Mouse (Mus musculus) layer of hippocampus, adult 9-10 months (tissue): ENCODE measurements around the gene Tiam1.

Experiments used
- DNase-seq: peaks from one replicate; pipeline ENCODE4 v3.0.0; 2022; ENCODE audit warnings: low spot score

Gene Tiam1

DNA sequence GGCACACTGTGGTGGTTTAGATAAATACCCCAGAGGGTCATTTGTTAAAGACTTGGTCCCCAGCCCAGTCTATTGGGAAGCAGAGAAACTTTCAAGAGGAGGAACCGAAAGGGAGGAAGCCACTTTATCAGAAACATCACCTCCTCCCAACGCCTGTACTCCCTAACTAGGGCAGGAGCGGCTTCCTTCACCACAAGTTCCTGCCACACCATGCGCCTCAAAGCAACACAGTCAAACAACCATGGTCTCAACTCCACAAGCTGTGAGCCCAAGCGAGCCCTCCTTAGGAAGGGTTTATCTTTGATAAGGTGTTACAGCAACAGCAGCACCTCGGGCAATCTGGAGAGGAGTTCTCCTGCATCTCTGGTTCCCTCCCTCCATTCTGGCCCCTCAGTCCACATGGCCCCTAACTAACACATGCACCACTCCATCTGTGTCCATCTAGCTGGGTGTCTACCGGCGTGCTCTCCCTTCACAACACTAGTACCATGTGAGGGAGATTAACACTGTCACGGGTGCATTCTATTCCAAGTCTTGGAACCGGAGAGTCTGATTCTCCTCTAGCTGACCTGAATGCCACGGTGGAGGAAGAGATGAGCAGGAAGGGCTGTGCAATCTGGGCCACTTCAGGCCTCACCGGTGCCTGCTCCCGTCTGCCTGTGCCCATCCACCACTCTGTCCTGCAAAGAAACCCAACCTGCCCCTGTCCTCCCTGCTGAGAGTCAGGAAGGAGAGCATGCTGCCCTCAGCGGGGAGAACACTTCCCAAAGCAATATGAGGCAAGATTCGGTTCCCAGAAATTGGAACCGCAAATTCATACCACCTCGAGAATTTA is 149.4 kb downstream of the Tiam1 start:
- no peak for DNase-seq

DNA sequence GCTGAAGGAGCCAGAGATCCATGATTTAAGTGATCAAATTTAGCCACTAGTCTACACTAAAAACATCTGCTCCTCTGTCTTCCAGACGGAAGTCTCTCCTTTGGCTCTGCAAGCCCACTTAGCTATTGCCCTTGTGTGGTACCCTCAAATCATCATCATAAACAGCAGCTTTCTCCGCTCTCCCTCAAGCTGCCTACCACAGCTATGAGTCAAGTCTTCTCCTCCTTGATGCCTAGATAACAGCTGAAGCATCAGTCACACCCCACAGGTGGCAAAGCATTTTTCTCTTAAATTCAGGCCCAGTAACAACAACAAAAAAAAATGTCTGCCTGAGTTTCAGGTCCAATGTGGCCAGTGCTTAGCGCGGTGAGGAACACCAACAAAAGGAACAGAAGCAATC is 150.1 kb downstream of the Tiam1 start:
- no peak for DNase-seq

DNA sequence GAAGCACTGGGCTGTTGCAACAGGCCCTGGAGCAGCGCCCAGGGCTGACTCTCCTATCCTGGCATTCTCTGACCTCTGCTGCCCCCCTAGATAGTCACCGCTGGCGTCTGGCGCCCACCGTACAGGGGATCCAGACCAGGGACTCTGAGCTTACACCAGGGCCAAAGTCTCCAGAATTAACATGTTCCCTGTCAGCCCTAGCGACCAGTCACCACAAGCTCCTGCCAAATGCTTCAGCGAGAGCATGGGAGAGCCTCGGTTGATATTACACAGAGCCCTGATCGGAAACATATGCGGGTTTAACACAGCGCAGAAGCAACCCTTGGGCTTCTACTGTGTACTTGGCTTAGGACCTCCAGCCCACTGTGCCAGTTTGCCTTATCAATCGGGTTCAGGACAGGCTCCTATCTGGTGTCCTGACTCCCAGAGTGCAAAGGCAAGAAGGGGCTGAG is 151.8 kb downstream of the Tiam1 start:
- no peak for DNase-seq

DNA sequence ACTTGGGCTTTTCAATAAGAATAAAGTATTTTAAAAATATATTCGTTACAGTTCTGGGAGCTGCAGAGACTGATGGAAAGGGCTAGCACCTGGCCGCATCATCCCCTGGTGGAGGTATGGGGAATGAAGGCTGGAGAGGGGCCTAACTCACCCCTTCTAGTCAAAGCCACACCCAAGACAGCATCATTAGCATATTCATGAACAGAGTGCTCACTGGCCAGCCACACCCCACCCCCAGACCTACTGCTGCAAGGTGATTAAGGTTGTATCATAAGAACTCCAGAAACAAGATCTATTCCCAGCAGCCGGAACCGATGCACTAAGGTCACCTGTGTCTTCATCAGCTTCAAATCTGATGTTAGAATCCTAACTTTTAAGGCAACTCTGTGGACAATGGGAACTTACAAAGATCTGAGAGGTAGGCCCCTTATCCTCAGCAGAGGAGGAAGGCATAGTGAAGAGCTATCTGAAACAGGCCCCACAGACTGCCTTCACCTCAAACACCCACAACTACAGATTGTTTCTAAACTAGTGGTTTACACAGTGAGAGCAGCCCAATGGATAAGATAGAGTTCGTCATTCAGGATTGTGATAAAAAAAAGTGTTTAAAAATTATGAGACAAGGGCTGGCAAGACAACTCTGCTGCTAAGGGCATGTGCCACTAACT is 153.1 kb downstream of the Tiam1 start:
- no peak for DNase-seq

DNA sequence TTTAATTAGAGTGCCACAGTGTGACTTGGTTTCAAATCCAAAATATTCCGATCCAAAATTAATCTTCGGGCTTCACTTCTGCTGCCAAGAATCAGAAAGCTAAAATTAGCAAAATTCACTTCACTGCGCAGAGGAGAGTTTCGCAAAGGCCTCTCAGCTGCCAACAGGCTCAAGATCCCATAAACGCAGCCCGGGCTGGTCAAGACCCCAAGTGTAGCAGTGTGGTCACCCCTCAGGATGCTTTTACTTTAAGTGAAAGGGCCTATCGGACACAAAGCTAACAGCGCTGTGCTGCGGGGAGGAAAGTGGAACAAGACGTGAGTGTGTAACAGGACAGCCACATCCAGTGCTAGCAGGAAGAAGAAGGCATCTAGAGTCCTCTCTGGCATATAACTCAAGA is 153.8 kb downstream of the Tiam1 start:
- DNase-seq: no peak

DNA sequence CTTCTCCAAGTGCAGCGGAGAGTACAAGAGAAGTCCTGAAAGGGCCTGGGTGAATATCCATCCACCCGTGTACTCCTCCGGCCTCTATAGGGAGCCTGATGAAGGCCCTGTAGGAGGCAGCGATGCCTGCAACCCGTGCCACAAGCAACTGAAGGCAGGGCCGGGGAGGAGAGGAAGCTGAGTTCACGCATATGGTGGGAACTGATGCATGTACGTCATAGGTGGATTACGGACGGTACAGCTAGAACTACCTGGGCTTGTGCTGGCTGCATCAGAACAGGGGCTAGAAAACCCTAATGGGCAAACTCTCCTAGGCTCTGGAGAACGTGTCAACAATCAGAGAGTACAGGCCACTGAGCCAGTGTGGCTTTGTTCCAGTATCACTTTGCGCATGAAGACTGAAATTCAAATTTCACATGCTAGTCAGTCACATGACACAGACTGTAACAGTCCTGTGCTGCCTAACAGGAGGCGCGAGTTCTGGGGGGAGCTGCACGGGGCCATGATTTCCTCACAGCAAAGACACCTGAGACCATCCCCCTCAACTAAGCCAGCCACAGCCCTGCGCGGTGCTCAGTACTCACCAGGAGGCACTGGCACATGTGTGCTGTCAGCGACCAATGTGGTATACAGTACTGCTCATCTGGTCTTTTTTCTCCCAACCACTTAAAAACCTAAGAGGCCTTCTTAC is 156.8 kb downstream of the Tiam1 start:
- DNase-seq: no peak

DNA sequence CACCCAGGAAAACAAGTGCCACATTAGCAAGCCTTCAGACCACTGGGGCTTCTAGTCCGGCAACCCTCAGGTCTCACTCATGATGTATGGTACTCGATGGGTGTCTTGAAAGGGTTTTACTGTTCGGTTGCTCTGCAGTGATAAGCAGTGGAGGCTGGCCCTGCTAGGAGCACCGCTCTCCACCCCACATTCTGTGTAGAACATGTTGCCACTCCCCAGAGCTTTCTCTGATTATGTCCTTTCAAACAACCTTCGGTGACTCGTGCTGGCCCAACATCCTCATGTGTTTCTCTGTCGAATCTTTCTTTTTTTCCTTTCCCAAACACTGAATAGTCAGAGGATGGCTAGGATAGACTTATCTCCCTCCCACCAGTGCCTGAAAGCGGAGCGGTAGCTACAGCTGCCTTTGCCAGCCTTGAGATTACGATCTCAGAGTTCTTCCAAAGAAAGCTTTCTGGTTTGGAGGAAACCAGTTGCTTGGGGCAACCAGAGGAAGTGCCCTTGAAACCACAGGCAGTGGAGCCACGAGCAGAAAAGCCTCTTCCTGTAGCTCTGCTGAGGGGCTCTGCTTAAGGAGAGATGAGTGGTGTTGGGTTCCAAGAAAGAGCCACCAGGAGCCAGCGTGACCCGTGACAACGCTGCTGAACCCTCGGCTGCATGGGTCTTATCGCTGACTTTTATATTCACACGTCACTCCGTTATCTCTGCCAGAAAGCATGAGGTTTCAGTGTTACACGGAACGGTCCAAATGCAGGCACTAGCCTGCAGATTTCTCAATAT is 157.7 kb downstream of the Tiam1 start:
- no peak for DNase-seq

DNA sequence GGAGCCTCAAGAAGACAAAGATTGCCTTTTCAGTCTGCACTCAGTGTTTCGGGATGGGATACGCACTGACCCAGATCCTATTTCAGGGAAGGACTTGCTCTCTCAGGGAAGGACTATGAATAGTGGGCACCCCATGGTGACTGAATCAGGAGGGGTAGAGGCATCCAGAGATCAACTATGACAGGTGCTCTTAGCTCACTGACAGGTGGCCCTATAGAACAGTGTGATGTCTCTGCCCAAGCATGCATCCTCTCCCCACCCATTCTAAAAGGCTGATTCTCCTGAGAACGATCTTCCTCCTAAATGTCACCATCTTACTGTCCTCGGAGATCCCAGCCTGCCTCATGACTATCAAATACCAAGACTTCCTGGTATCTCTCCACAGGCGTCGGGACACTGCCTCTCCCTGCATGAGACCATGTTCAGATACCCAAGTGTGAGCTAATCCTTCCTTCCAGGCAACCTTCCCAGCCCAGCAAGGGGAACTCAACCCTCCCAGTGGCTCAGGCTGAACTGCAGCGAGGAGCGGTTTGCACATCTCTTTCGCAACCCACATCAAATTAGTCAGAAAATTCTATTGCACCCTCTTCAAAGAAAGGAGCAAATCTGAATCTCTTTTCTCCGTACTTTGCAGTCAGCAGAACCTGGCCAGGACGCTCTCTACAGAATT is 163.4 kb downstream of the Tiam1 start:
- DNase-seq: no peak

DNA sequence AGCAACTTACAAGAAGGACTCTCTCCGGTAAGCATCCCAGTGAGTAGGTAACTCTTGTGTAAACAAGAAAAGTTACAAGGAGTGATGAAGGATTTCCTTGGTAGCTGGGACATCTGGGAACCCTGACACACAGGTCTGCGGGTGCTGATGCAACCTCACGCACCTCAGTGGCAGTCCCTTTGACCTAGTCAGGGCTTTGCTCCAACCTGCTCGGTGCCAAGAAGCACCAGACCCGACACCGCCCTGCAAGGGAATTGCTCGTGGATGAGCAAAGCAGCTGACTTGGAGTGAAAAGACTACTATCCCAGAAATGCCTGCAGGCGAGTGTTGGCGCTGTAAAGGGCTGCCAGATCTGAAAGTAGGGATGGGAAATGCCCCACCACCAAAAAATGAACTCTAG is 168.1 kb downstream of the Tiam1 start:
- DNase-seq: no peak

DNA sequence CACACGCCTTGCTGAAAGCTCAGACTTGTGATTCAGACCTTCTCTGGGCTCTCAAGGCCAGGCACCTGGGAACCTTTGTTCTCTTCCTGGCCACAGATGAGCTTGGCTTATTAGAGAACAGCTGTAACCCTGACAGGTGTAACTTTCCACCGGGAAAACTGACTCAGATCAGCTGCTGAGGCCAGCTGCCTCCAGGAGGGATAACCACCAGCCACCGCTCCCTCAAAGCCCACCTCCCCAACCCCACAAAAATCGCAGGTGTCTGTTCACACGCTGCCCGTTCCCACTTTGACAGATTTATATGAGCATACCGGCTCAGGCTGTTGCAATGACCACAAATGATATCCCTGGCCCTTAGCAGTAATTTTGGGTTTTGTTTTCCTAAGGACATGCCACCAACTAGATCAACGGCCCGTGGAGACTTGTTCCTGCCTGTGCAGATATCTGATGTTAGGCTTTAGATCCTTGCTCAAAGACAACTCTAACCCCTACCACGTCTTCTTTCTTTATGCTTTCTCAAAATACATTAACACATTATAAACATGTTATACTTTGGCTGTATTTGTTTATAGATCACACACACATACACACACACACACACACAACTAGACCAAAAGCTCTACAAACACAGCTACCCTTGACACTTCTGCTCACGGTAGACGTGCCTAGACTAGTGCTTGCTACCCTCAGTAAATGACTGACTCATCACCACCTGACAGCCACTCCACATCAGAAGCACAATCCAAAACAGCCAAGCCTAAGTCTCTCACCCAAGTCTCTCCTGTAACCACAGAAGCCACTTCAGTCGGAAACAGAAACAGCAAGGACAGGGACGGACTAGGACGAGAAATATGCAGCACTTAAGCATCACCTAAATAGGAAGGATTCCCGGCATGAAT is 169.5 kb downstream of the Tiam1 start:
- DNase-seq: no peak

DNA sequence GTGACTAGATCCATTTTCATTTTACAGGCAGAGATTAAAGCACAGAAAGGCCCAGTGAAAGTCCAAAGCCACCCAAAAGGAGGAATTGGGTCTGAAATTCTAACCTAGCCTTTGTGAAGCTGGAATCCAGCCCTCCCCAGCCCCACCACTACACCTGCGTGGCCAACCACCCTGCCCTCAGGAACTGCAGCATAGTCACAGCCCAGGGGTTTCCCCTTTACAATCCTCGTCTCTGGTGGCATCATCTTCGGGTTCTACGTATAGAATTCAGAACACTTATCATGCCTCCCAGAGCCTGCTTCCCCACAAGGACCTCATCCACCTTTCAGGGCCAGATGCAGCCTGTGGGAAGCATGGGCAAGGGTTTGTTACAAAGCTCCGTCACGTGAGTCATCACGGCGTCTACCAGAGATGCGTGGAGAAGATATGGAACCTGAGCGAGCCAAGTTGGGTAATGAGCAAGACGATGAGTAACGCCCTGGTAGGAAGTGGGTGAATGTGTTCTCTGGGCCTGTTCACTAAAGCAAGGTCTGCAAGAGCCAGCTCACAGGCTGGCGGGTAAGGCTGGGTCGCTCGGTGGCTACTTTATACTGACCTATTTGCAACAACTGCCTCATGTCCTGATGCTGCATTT is 170.6 kb downstream of the Tiam1 start:
- DNase-seq: no peak

DNA sequence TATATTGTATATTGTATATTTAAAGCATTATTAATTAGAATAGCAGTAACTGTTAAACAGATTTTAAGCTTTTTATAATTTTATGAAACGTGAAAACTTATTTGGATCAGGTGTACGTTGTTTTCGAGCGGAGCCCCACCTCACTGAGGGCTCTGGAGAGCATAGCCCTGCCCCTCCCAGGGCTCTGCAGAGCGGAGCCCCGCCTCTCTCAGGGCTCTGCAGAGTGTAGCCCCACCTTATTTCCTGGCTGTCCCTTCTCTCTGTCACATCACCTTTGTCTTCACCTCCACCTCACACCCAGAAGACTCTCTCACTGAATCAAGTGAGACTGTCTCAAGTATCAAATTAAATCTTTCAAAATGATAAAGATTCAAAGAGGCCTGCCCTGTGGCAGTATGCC is 171.6 kb downstream of the Tiam1 start:
- no peak for DNase-seq

DNA sequence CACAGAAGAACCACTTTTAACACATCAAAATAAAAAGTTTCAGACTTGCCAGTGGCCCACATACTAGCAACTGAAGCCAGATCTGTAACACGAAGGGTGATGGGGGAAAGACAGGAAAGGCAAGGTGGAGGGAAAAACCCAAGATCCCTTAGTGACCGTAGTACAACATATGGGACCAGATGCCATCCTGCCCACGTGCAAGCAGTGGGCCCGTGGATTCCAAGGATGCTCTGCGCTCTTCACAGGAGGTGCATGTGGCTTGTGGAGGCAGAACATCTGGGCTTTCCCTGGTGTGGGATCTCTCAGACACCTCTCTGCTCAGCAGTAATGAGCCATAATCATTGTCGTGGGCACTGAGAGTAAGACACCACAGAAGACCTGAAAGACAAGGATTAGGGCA is 175.5 kb downstream of the Tiam1 start:
- DNase-seq: no peak

DNA sequence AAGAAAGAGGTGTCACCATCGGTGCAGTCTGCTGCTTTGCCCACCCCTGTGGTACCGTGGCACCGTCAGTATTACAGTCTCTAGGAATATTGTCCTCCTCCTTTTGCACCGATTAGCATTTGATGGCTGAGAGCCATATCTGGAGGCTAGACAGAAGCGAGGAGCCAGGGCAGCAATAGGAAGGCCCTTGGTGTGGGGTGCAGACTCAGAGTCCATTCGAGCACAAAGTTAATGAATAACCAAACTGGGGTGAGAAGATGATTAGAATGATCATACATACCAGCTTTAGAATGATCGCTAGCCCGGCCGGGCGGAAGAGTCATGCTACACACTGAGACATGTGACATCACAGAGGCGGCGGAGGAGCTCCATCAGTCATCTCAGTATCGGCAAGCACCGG is 180.7 kb downstream of the Tiam1 start:
- DNase-seq: no peak

DNA sequence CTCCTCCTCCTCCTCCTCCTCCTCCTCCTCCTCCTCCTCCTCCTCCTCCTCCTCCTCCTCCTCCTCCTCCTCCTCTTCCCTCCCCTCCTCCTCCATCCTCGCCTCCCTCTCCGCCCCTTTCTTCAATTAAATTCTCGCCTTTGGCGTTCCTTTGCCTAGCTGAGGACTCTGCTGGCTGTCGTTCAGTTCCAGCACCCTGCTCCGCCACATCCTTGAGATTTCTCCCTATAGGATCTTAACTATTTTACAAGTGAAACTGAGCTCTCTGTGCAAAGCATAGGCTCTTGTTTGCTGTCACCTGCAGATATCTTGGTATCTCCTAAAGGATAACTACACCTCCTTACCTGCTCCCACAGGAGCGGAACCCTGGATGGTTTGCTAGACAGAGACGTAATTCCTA is 182.7 kb downstream of the Tiam1 start:
- no peak for DNase-seq

DNA sequence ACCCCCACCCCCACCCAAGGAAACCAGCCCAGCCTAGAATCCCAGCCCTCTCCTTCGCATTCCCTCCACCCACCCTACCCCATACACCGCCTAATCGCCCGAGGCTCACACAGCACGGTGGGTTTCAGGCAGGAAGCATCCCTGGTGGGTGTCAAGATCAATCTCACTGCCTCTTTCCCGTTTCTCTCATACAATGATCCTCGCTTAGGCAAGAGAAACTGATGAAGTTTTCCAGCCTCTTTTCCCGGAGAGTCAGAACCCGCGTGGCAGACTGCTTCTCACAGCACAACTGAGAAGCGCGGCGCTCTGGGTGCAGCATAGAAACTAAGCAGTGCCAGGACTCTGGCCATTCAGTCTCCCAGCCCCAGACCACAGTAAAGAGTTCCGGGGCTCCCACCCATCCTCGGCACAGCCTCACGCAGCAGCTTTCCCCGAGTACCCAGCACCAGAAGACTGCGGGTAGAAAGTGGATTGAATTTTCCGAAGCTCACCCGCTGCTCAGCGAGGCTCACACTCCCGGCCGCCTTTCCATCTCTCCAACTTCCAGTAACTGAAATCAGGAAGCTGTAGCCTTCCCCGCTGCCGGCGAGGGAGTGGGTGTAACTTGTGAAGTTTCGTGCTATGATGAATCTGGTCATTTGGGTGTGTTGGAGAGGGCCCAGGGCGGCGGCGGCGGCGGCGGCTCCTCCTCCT is 183.2 kb downstream of the Tiam1 start:
- no peak for DNase-seq

DNA sequence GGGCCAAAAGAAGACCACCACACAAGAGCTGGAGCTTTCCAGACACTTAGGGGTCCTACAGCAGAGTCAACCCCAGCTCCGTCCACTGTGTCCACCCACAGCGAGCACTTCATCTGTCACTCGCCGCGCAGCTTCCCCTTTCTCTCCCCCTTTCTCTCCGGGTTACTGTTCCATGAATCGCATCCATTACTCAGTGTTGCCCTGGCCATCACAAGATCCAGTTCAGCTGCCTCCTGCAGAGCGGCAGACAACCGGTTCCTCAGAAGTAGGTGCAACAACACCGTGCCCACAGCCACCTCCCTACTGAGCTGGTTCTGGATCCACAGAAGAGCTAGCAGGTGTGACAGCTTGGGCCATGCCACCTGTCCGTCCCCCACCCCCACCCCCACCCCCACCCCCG is 184.6 kb downstream of the Tiam1 start:
- no peak for DNase-seq

DNA sequence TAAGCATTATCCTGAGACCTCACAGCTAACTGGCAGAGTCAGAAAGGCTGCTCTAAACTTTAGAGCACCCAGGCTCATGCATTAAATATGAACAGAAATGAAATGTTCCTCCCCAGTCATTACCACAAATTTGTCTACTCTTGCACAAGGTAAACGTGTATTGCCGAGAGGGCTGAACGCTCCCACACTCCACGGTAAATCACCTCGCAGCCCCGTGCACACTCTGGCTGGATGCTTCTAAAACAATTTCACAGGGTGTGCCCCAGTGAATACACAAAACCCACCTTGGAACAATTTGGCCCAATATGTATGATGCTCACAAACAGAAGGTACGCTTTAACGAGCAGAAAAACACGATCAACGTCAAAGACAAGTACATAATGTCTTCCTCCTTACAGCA is 185.5 kb downstream of the Tiam1 start:
- no peak for DNase-seq

DNA sequence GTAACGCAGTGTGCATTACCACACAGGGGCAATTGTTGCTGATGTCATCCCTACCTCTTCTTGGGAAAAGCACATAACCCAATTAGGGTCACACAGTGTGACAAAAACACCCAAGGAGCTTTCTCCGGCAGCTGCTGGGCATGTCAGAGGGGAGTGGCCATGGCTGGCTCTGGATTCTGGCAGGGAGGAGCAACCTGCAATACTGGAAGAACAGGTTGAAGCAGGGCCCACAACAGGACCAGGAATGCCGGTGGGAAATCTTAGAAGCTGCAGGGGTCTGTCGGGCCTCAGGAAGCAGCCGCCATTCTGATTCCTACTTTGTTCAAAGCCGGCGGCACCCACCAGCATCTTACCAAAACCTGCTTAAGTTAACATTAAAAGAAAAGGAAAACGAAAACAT is 189.0 kb downstream of the Tiam1 start:
- no peak for DNase-seq

DNA sequence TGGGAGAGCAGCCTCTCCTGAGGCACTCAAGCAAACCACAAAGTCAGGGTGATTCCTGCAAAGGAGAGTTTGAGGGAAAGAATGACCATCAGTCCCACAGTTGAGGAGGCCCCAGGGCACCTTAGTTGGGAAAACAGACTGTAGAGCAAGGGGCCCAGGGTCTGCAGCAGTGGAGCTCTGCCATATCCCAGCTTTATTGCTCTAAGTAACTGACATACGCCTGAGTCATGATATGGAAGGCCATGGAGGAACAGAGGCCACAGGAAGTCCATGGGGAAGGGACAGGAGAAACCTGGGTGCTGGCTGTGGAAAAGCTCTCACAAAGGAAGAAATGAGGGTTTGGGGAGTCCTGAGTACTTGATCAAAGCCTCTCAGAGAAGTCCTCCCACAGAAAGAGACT is 189.5 kb downstream of the Tiam1 start:
- no peak for DNase-seq
